Mouse (Mus musculus): ENCODE data around the gene Tbc1d30. TPM values are rescaled to one million over a fixed set of nuclear protein-coding genes. Genes with fewer than 3 reads are reported as not detected.
"Not testable (repeated sequence)": the region's sequence is repeated elsewhere in the genome, so short reads cannot be mapped to it uniquely, and the experiment has no call there.

Gene Tbc1d30
- polyA plus RNA-seq, 1 experiment from 2014 or later, result 3.5 TPM

GRCm38 (mm10) chr10:121364306-121364705 is 13.2 kb upstream of the Tbc1d30 start:
- 29% methylated on average over 15 of the region's 15 CpGs for WGBS
- H3K27me3 ChIP-seq (replicated peaks), result no peaks in the 10 kb centered on the region
- no peaks in the 10 kb centered on the region for H3K9me3 ChIP-seq
- ATAC-seq, result peak; percentile 6; the same call in 1 of the 2 replicates
- H3K36me3 ChIP-seq, result no peaks in the 10 kb centered on the region
- H3K4me3 ChIP-seq (replicated peaks), result peak overlapping the region; percentile 90
- peaks cover 13% of the 10 kb centered on the region for H3K4me1 ChIP-seq (replicated peaks)
- H3K27ac ChIP-seq, result no peak overlapping the region
- H3K9ac ChIP-seq, result no peak overlapping the region
- peak overlapping the region; percentile 64 for H3K4me2 ChIP-seq (replicated peaks)

DNA sequence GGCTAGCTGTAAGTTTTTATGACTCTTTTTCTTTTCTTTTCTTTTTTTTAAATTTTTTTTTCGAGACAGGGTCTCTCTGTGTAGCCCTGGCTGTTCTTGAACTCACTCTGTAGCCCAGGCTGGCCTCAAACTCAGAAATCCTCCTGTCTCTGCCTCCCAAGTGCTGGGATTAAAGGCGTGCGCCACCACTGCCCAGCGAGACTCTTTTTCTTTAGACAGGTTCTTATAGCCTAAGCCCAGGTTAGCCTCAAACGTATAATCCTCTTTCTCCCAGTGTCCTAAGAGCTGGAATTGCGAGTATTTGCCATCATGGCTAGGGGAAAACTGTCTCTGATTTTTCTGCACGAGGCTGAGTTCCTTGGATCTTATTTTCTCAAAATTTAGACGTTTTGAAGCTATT is 12.1 kb upstream of the Tbc1d30 start:
- Histone ChIP-seq H3K4me1 (replicated peaks) (peaks cover 13% of the 10 kb centered on the region), H3K4me3 (replicated peaks) (no peak overlapping the region), H3K9me3 (no peaks in the 10 kb centered on the region), H3K9ac (no peak overlapping the region), H3K36me3 (no peaks in the 10 kb centered on the region), H3K4me2 (replicated peaks) (no peak overlapping the region), H3K27me3 (replicated peaks) (no peaks in the 10 kb centered on the region), H3K27ac (no peak overlapping the region)
- no peak for ATAC-seq
- 77% methylated on average over 8 of the region's 8 CpGs for WGBS

DNA sequence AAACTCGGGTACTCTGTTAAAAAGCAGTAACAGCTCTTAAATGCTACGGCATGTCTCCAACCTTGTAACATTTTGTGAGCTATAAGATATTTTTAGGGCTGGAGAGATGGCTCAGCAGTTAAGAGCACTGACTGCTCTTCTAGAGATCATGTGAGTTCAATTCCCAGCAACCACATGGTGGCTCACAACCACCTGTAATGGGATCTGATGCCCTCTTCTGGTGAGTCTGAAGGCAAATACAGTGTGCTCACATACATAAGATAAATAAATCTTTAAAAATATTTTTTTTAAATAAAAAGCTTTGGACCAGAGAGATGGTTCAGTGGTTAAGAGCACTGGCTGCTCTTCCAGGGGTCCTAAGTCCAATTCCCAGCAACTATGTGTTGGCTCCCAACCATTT is 9.3 kb upstream of the Tbc1d30 start:
- 93% methylated on average over 2 of the region's 2 CpGs for WGBS
- ATAC-seq, result no peak

DNA sequence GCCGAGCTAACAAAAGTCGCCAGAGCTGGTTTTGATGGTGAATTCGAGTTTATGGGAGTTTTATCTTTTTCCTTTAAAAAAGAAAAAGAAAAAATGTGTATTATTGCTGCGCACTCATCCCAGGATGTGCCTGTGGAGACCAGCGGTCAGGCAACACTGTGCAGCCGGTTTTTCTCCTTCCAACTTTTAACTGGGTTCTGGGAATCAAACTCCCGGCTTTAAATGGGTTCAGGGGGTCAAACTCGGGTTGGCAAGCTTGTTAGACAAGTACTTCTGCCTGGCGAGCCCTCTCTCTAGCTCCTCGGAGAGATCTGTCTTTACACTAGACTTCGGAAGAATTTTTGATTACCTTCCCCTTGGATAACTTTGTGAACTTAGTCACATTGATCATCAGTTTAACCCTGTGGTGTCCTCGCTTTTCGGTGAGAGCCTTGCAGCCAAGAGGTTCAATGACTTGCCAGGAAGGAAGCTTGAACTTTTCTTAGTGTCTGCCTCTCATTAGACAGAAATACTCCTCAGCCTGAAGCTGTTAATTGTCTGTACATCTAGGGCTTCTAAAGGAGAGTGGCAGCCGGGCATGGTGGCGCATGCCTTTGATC is 713 bp upstream of the Tbc1d30 start:
- peak overlapping the region; percentile 62 for H3K4me3 ChIP-seq (replicated peaks)
- peak; percentile 47; the same call in 1 of the 2 replicates for ATAC-seq
- peaks cover 11% of the 10 kb centered on the region for H3K4me1 ChIP-seq (replicated peaks)
- no peaks in the 10 kb centered on the region for H3K36me3 ChIP-seq
- peaks cover 7% of the 10 kb centered on the region for H3K27me3 ChIP-seq (replicated peaks)
- H3K4me2 ChIP-seq (replicated peaks), result peak overlapping the region; percentile 90
- H3K27ac ChIP-seq, result no peak overlapping the region
- peak overlapping the region; percentile 65; the same call in 1 of the 2 replicates for H3K9ac ChIP-seq
- no peaks in the 10 kb centered on the region for H3K9me3 ChIP-seq
- 32% methylated on average over 15 of the region's 15 CpGs for WGBS

More for the DNA sequence above, 9.3 kb upstream of the Tbc1d30 start:
- H3K9ac ChIP-seq, result no peak overlapping the region
- no peaks in the 10 kb centered on the region for H3K27me3 ChIP-seq (replicated peaks)
- H3K27ac ChIP-seq, result no peak overlapping the region
- H3K9me3 ChIP-seq, result no peaks in the 10 kb centered on the region
- H3K4me3 ChIP-seq (replicated peaks), result no peak overlapping the region
- no peak overlapping the region for H3K4me2 ChIP-seq (replicated peaks)
- no peaks in the 10 kb centered on the region for H3K36me3 ChIP-seq
- H3K4me1 ChIP-seq (replicated peaks), result peaks cover 5% of the 10 kb centered on the region; the same call in 1 of the 2 replicates

- Histone ChIP-seq H3K9ac (peak overlapping the region; percentile 65), H3K27ac (peak overlapping the region; percentile 68), H3K27me3 (replicated peaks) (peaks cover 7% of the 10 kb centered on the region), H3K9me3 (no peaks in the 10 kb centered on the region), H3K36me3 (no peaks in the 10 kb centered on the region), H3K4me2 (replicated peaks) (peak overlapping the region; percentile 90), H3K4me3 (replicated peaks) (peak overlapping the region; percentile 62), H3K4me1 (replicated peaks) (peaks cover 11% of the 10 kb centered on the region)
- WGBS, result 2% methylated on average over 35 of the region's 35 CpGs
- ATAC-seq, result peak; percentile 81
Observed at GRCm38 (mm10) chr10:121350357-121351065, 567 bp downstream of the Tbc1d30 start.

DNA sequence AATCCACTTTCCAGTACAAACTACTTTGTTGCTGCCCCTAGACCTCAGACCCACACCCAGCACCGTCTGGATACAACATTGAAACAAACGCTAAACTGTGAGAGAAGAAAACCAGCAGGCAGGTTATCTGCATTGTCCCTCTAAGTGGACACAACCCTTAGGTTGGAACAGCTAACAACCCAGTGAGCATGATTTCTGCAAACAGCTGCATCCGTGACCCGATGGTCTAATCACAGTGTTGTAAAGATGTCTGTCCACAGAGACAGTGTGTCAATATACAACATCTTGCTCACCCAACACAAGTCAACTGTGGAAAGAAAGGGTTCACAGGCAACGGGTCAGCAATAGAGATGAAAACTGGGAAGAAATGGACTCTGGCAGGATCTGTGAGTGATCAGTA is 1.8 kb downstream of the Tbc1d30 start:
- Histone ChIP-seq H3K4me2 (replicated peaks) (peak overlapping the region; percentile 90), H3K27ac (no peak overlapping the region), H3K9ac (no peak overlapping the region), H3K27me3 (replicated peaks) (peaks cover 7% of the 10 kb centered on the region), H3K4me3 (replicated peaks) (no peak overlapping the region; the same call in 1 of the 2 replicates), H3K9me3 (no peaks in the 10 kb centered on the region), H3K4me1 (replicated peaks) (peaks cover 11% of the 10 kb centered on the region), H3K36me3 (no peaks in the 10 kb centered on the region)
- ATAC-seq, result no peak
- 30% methylated on average over 5 of the region's 5 CpGs for WGBS

- ATAC-seq, result no peak
- H3K27me3 ChIP-seq (replicated peaks), result no peaks in the 10 kb centered on the region
- H3K4me1 ChIP-seq (replicated peaks), result no peaks in the 10 kb centered on the region
- H3K36me3 ChIP-seq, result no peaks in the 10 kb centered on the region
- H3K27ac ChIP-seq, result no peak overlapping the region
- no peak overlapping the region for H3K9ac ChIP-seq
- no peaks in the 10 kb centered on the region for H3K9me3 ChIP-seq
- H3K4me2 ChIP-seq (replicated peaks), result no peak overlapping the region
- WGBS, result 51% methylated on average over 6 of the region's 6 CpGs
- H3K4me3 ChIP-seq (replicated peaks), result no peak overlapping the region
Observed at GRCm38 (mm10) chr10:121343867-121344266, 7.2 kb downstream of the Tbc1d30 start.

- 96% methylated on average over 10 of the region's 10 CpGs for WGBS
- no peak for ATAC-seq
Observed at GRCm38 (mm10) chr10:121342260-121342659, 8.8 kb downstream of the Tbc1d30 start.

DNA sequence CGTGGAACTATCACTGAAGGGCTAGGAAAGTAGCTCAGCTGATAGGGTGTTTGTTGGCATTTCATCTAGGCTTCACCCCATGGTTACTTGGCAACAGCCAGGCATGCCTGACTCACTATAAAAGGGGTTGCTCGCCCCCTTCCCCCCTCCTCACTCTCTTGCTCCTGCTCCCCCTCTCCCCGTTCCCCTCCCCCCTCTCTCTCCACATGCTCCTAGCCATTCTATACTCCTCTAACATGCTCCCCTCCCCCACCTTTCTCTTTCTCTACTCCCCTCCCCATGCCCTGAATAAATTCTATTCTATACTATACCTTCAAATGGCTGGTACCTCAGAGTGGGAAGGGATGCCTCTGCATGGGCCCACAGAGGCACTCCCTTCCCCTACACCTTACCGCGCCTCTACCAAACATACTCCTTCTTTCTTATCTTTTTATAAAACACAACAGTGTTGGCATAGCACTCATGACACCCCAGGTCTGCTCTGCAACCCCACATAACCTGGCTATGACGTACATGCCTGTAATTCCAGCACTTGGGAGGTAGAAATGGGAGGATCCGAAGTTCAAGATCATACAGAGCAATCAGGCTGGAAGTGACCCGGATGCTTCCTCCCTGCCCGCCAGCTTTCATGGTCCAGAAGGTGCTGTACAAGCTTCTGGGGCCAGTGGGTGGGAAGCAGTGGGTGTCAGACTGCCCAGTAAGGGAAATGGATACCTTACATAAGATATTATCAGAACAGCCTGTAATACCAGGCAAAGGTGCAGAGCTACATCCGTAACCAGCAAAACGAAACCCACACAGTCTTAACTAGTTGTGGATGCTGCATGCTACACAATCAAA is 10.1 kb downstream of the Tbc1d30 start:
- Histone ChIP-seq H3K9me3 (no peaks in the 10 kb centered on the region), H3K27ac (no peak overlapping the region), H3K4me1 (replicated peaks) (no peaks in the 10 kb centered on the region), H3K36me3 (no peaks in the 10 kb centered on the region), H3K4me3 (replicated peaks) (no peak overlapping the region), H3K9ac (no peak overlapping the region), H3K4me2 (replicated peaks) (no peak overlapping the region), H3K27me3 (replicated peaks) (no peaks in the 10 kb centered on the region)
- ATAC-seq, result no peak
- 66% methylated on average over 11 of the region's 11 CpGs for WGBS

More at GRCm38 (mm10) chr10:121342260-121342659, 8.8 kb downstream of the Tbc1d30 start:
- Histone ChIP-seq H3K4me3 (replicated peaks) (no peak overlapping the region), H3K27me3 (replicated peaks) (no peaks in the 10 kb centered on the region), H3K27ac (no peak overlapping the region), H3K9me3 (no peaks in the 10 kb centered on the region), H3K4me2 (replicated peaks) (no peak overlapping the region), H3K36me3 (no peaks in the 10 kb centered on the region), H3K9ac (no peak overlapping the region), H3K4me1 (replicated peaks) (no peaks in the 10 kb centered on the region)

- WGBS, result 68% methylated on average over 14 of the region's 14 CpGs
- not testable (repeated sequence) for H3K4me1 ChIP-seq (replicated peaks); H3K4me2 ChIP-seq (replicated peaks); H3K9ac ChIP-seq; H3K27me3 ChIP-seq (replicated peaks); H3K27ac ChIP-seq; H3K9me3 ChIP-seq; ATAC-seq; H3K4me3 ChIP-seq (replicated peaks); H3K36me3 ChIP-seq
Observed at GRCm38 (mm10) chr10:121336536-121336935, 14.5 kb downstream of the Tbc1d30 start.

GRCm38 (mm10) chr10:121334576-121334975 is 16.5 kb downstream of the Tbc1d30 start:
- H3K9me3 ChIP-seq, result no peaks in the 10 kb centered on the region

DNA sequence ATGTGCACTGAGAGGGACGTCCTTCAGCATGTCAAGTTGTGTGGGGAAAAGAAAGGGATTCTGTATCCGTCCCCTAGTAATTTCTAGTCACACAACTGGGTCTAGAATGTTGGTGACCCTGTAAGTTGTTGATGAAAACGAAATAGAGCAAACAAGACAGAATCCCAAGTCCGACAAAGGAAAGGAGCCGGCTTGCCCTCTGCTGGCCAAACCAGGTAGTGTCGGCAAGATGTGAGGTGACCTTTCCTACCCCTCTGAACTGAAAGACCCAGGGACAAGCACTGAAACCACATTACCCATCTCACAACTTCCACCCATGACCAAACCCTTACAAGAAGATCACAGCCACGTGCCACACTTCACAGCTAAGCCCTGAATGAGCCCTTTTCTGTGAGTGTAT is 20.1 kb downstream of the Tbc1d30 start:
- no peaks in the 10 kb centered on the region for H3K27me3 ChIP-seq (replicated peaks)
- no peaks in the 10 kb centered on the region for H3K9me3 ChIP-seq
- H3K27ac ChIP-seq, result no peak overlapping the region
- H3K4me1 ChIP-seq (replicated peaks), result no peaks in the 10 kb centered on the region
- no peak overlapping the region for H3K4me2 ChIP-seq (replicated peaks)
- 15% methylated on average over 7 of the region's 7 CpGs for WGBS
- no peak for ATAC-seq
- H3K4me3 ChIP-seq (replicated peaks), result no peak overlapping the region
- H3K36me3 ChIP-seq, result no peaks in the 10 kb centered on the region
- no peak overlapping the region for H3K9ac ChIP-seq

More at GRCm38 (mm10) chr10:121334576-121334975, 16.5 kb downstream of the Tbc1d30 start:
- 73% methylated on average over 3 of the region's 3 CpGs for WGBS
- H3K4me1 ChIP-seq (replicated peaks), result no peaks in the 10 kb centered on the region
- no peak overlapping the region for H3K9ac ChIP-seq
- no peak overlapping the region for H3K4me2 ChIP-seq (replicated peaks)
- H3K4me3 ChIP-seq (replicated peaks), result no peak overlapping the region
- H3K27ac ChIP-seq, result no peak overlapping the region
- no peak for ATAC-seq
- no peaks in the 10 kb centered on the region for H3K27me3 ChIP-seq (replicated peaks)
- H3K36me3 ChIP-seq, result no peaks in the 10 kb centered on the region
